10 mouse cellular contexts compared by ENCODE assay signal in genomic region chr15:101260874-101261622, GRCm38 (mm10). TPM values are rescaled to one million over a fixed set of nuclear protein-coding genes. Genes with fewer than 3 reads are reported as not detected.
DNase-seq lines count a peak whose midpoint lies in the region; ATAC-seq and TF ChIP-seq lines count a peak whose summit lies in the region.
"Had no signal": no experiment of that assay in that cellular context is flagged by ENCODE, and none has a peak within 500 bp of the region (broad histone marks: within the 10 kb centered on the region; RNA-seq: fewer than 3 reads in every experiment).

No protein-coding gene starts in this region.

- no peak for TF ChIP-seq CTCF in CH12.LX (conservative IDR thresholded peaks at IDR 0.05 in 1 of 2, IDR thresholded peaks at IDR 0.05 in 1 of 2; ENCODE audit: low read depth in 2 of 2, low read length in 2 of 2)

- dilution Hi-C loops in CH12.LX (cut with MboI; ENCODE audit: extremely low pct_ligation_motif_present, extremely low pct_unique_long_range_greater_than_20kb, low sequenced_read_pairs), result no loop called here

- no peak overlapping the region for H3K4me3 ChIP-seq in CH12.LX (replicated peaks in 1 of 3; ENCODE audit: low read depth in 2 of 3, low read length in 2 of 3, poor library complexity in 1 of 3)
- H3K4me3 ChIP-seq in limb, embryonic 12.5 days (replicated peaks), result no peak overlapping the region

- H3K9ac ChIP-seq in CH12.LX (ENCODE audit: insufficient read depth, low read depth), result no peak overlapping the region
- no peak overlapping the region; the same call in 1 of the 2 replicates for H3K9ac ChIP-seq in limb, embryonic 12.5 days (replicated peaks)

- intact Hi-C loops in heart, postnatal 25 days (cut with DNase I), result no loop called here

- no peak for TF ChIP-seq POLR2A in CH12.LX (IDR thresholded peaks at IDR 0.05; ENCODE audit: low read depth, low read length)

- H3K27ac ChIP-seq in CH12.LX (ENCODE audit: insufficient read depth, low read depth), result no peak overlapping the region
- H3K27ac ChIP-seq in limb, embryonic 12.5 days, result peak overlapping the region; percentile 88

- peak; percentile 96 for DNase-seq in heart, adult 11 months
- no peak for DNase-seq in heart, postnatal 25 days (ENCODE audit: low spot score)
- no peak for DNase-seq in CH12.LX (ENCODE audit: extremely low read depth)
- peak; percentile 50 to 56 for DNase-seq in heart, adult 9 months (ENCODE audit: low spot score in 2 of 2)
- no peak for DNase-seq in retina, postnatal 1 day
- DNase-seq in cerebellum, adult 18-20 months, result no peak
- DNase-seq: cerebellum, adult 9-11 months had no signal

- no peak for TF ChIP-seq RAD21 in CH12.LX (IDR thresholded peaks at IDR 0.05; ENCODE audit: low read depth, low read length)

- peaks cover 28% of the 10 kb centered on the region for H3K27me3 ChIP-seq in CH12.LX (replicated peaks)
- peaks cover 6% of the 10 kb centered on the region; the same call in 1 of the 2 replicates for H3K27me3 ChIP-seq in limb, embryonic 12.5 days

- no peaks in the 10 kb centered on the region for H3K79me2 ChIP-seq in CH12.LX (replicated peaks; ENCODE audit: control insufficient read depth, extremely low read depth, insufficient read depth, poor library complexity, severe bottlenecking)

- H3K4me1 ChIP-seq in CH12.LX (ENCODE audit: control insufficient read depth in 1 of 2, insufficient read depth in 2 of 2), result peaks cover 27 to 48% of the 10 kb centered on the region in 2 experiments
- peaks cover 28% of the 10 kb centered on the region for H3K4me1 ChIP-seq in limb, embryonic 12.5 days (replicated peaks)

- ATAC-seq in limb, embryonic 12.5 days (ENCODE audit: insufficient number of reproducible peaks, insufficient read depth, low FRiP score, low TSS enrichment, low read depth), result no peak
- ATAC-seq in cerebellum, adult (ENCODE audit: insufficient number of reproducible peaks, low FRiP score, low TSS enrichment), result no peak

- H3K9me3 ChIP-seq in CH12.LX (replicated peaks; ENCODE audit: low read length), result no peaks in the 10 kb centered on the region
- no peaks in the 10 kb centered on the region for H3K9me3 ChIP-seq in limb, embryonic 12.5 days

- in situ Hi-C loops in CH12.LX (cut with MboI; ENCODE audit: low pct_ligation_motif_present, low pct_unique_long_range_greater_than_20kb, low sequenced_read_pairs), result no loop called here

- H3K4me2 ChIP-seq in CH12.LX (ENCODE audit: insufficient read depth, low read depth, poor library complexity, severe bottlenecking), result no peak overlapping the region
- peak overlapping the region; percentile 18 for H3K4me2 ChIP-seq in limb, embryonic 12.5 days

- TF ChIP-seq EP300 in CH12.LX (IDR thresholded peaks at IDR 0.05; ENCODE audit: low read length), result no peak

- no peaks in the 10 kb centered on the region for H3K36me3 ChIP-seq in CH12.LX (replicated peaks in 1 of 2; ENCODE audit: control insufficient read depth in 1 of 2, insufficient read depth in 1 of 2, low read length in 1 of 2)
- H3K36me3 ChIP-seq in limb, embryonic 12.5 days, result peaks cover 8% of the 10 kb centered on the region; the same call in 1 of the 2 replicates

- 58% methylated on average over 13 of the region's 13 CpGs for WGBS in limb, embryonic 12.5 days

TF ChIP-seq in CH12.LX, 34 proteins besides CTCF, POLR2A, EP300 and RAD21:
- TF ChIP-seq ZNF384 (IDR thresholded peaks at IDR 0.05; ENCODE audit: low read depth, low read length) (peak; percentile 62; the same call in 1 of the 2 replicates), JUND (conservative IDR thresholded peaks at IDR 0.05; ENCODE audit: low read depth, low read length) (no peak)

RNA-seq across cellular contexts. Expression of gene Nr4a1, which starts 7.0 kb away (rescaled TPM):
- total RNA-seq in heart, postnatal 25 days (2021), result 1 to 10 TPM; 5.5 to 6.3 TPM
- 0.42 and 0.89 TPM in 2 replicates for total RNA-seq in CH12.LX (2012; rRNA removed)
- 0.57 and 0.60 TPM in 2 replicates for total RNA-seq in CH12.LX (2014; rRNA removed)
- 1.1 and 1.6 TPM in 2 replicates for polyA plus RNA-seq in CH12.LX (2012; ENCODE audit: insufficient read length, low read depth)
- polyA plus RNA-seq in limb, embryonic 12.5 days (2016; fragmentation: Nextera tagmentation; extraction: Ambion mirVana), result 5.5 and 7.0 TPM in 2 replicates

RNA-seq across cellular contexts. Expression of gene Atg101, which starts 23.0 kb away (rescaled TPM):
- total RNA-seq in heart, postnatal 25 days (2021), result 10 to 100 TPM; 21.5 to 25.0 TPM
- total RNA-seq in CH12.LX (2012; rRNA removed) (56.9 and 58.8 TPM in 2 replicates), CH12.LX (2014; rRNA removed) (61.2 and 61.3 TPM in 2 replicates)
- polyA plus RNA-seq in CH12.LX (2012; ENCODE audit: insufficient read length, low read depth), result 49.1 and 55.9 TPM in 2 replicates
- polyA plus RNA-seq in limb, embryonic 12.5 days (2016; fragmentation: Nextera tagmentation; extraction: Ambion mirVana), result 66.9 and 67.4 TPM in 2 replicates

RNA-seq across cellular contexts. Expression of gene 6030408B16Rik, which starts 32.0 kb away (rescaled TPM):
- 1 to 10 TPM; 1.3 to 1.5 TPM for total RNA-seq in heart, postnatal 25 days (2021)
- total RNA-seq in CH12.LX (2012; rRNA removed), result 0.13 TPM in 1 of 2 replicates, not detected in the other
- 0.17 and 0.20 TPM in 2 replicates for total RNA-seq in CH12.LX (2014; rRNA removed)
- polyA plus RNA-seq in CH12.LX (2012; ENCODE audit: insufficient read length, low read depth), result not detected in 2 replicates
- 4.5 and 4.7 TPM in 2 replicates for polyA plus RNA-seq in limb, embryonic 12.5 days (2016; fragmentation: Nextera tagmentation; extraction: Ambion mirVana)
- total RNA-seq: left cerebral cortex, postnatal 25 days had no signal

RNA-seq across cellular contexts. Expression of gene Grasp, which starts 37.1 kb away (rescaled TPM):
- 10 to 100 TPM in 1 of 2 experiments, 1 to 10 TPM in 1; 9.4 to 12.3 TPM for total RNA-seq in heart, postnatal 25 days (2021)
- total RNA-seq in CH12.LX (2012; rRNA removed), result 2.9 and 6.7 TPM in 2 replicates
- 1.4 and 2.3 TPM in 2 replicates for total RNA-seq in CH12.LX (2014; rRNA removed)
- 2.4 TPM in 2 replicates for polyA plus RNA-seq in CH12.LX (2012; ENCODE audit: insufficient read length, low read depth)
- 7.9 and 10.5 TPM in 2 replicates for polyA plus RNA-seq in limb, embryonic 12.5 days (2016; fragmentation: Nextera tagmentation; extraction: Ambion mirVana)

Comparison
In these comparisons a context has a peak if more than half of its experiments do, and no peak if none do; other contexts are left out.
1. DNase-seq: peak in heart, adult 11 months (single experiment) and heart, adult 9 months (2 of 2); none in heart, postnatal 25 days (single experiment), CH12.LX (single experiment), retina, postnatal 1 day (single experiment) and cerebellum, adult 18-20 months (0 of 2).